In the genomic region with DNA sequence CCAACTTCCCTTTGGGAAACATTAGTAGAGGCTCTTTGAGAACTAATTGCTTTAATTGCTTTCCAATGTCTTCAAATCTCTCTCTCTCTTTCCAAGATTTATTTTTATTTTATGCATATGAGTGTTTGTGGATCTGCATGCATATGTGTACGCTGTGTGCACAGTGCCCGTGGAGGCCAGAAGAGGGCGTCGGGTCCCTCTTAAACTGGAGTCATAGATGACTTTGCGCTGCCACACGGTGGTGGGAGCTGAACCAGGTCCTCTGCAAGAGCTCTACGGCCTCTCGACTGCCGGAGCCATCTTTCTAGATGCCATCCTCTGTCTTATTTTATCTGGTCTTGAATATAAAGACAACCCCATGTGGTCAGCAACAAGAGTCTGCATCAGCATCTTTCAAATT, we compare ENCODE assay signal across 16 mouse cellular contexts. TPM values are rescaled to one million over a fixed set of nuclear protein-coding genes. Genes with fewer than 3 reads are reported as not detected.
DNase-seq lines count a peak whose midpoint lies in the region; ATAC-seq and TF ChIP-seq lines count a peak whose summit lies in the region.
"Had no signal": no experiment of that assay in that cellular context is flagged by ENCODE, and none has a peak within 500 bp of the region (broad histone marks: within the 10 kb centered on the region; RNA-seq: fewer than 3 reads in every experiment).

No protein-coding gene starts in this region.

- no peaks in the 10 kb centered on the region for H3K9me3 ChIP-seq in hindbrain, postnatal 0 days (ENCODE audit: low read length)
- no peaks in the 10 kb centered on the region for H3K9me3 ChIP-seq in hindbrain, embryonic 13.5 days

- no peaks in the 10 kb centered on the region for H3K27me3 ChIP-seq in hindbrain, postnatal 0 days (ENCODE audit: insufficient read depth, low read length)
- H3K27me3 ChIP-seq in hindbrain, embryonic 13.5 days, result no peaks in the 10 kb centered on the region
- H3K27me3 ChIP-seq: limb, embryonic 12.5 days had no signal

- no peak overlapping the region for H3K9ac ChIP-seq in hindbrain, postnatal 0 days (replicated peaks; ENCODE audit: low read length)
- H3K9ac ChIP-seq in hindbrain, embryonic 13.5 days, result no peak overlapping the region
- H3K9ac ChIP-seq: limb, embryonic 12.5 days had no signal

- DNase-seq in hindbrain, postnatal 0 days (ENCODE audit: low spot score), result no peak
- peak; percentile 34 for DNase-seq in thymus, postnatal 14 days
- DNase-seq in thymus, postnatal 0 days (ENCODE audit: low spot score), result no peak
- no peak for DNase-seq in adrenal gland, postnatal 36 days
- no peak for DNase-seq in cerebellum, adult 11 months
- DNase-seq in kidney, postnatal 25 days, result no peak
- DNase-seq: kidney, adult 8-10 months; layer of hippocampus, adult 9-11 months; lung, postnatal 36 days; right cerebral cortex, postnatal 14 days had no signal

- no peak overlapping the region for H3K4me3 ChIP-seq in hindbrain, postnatal 0 days (ENCODE audit: low read length)
- no peak overlapping the region for H3K4me3 ChIP-seq in hindbrain, embryonic 13.5 days
- H3K4me3 ChIP-seq: limb, embryonic 12.5 days had no signal

- peak; percentile 43 for TF ChIP-seq CTCF in hindbrain, postnatal 0 days (IDR thresholded peaks at IDR 0.05; ENCODE audit: low read depth)

- ATAC-seq in hindbrain, postnatal 0 days, result no peak
- no peak for ATAC-seq in hindbrain, embryonic 13.5 days (ENCODE audit: low FRiP score)
- ATAC-seq in common myeloid progenitor, adult 5-6 weeks (replicated peaks; ENCODE audit: low read depth, poor library complexity, severe bottlenecking), result peak; percentile 50; the same call in 1 of the 2 replicates

- WGBS in hindbrain, postnatal 0 days, result 86% methylated on average over 9 of the region's 9 CpGs
- WGBS in hindbrain, embryonic 13.5 days, result 91% methylated on average over 9 of the region's 9 CpGs

- H3K4me1 ChIP-seq in hindbrain, postnatal 0 days (ENCODE audit: insufficient read depth, low read length), result peaks cover 1% of the 10 kb centered on the region; the same call in 1 of the 2 replicates
- H3K4me1 ChIP-seq in hindbrain, embryonic 13.5 days (replicated peaks), result peaks cover 4% of the 10 kb centered on the region; the same call in 1 of the 2 replicates

- H3K36me3 ChIP-seq in hindbrain, postnatal 0 days (ENCODE audit: insufficient read depth, low read length), result no peaks in the 10 kb centered on the region
- H3K36me3 ChIP-seq in hindbrain, embryonic 13.5 days, result no peaks in the 10 kb centered on the region
- H3K36me3 ChIP-seq: limb, embryonic 12.5 days had no signal

- H3K27ac ChIP-seq in hindbrain, postnatal 0 days, result no peak overlapping the region
- H3K27ac ChIP-seq in hindbrain, embryonic 13.5 days, result no peak overlapping the region
- H3K27ac ChIP-seq: limb, embryonic 12.5 days had no signal

- H3K4me2 ChIP-seq in hindbrain, postnatal 0 days (ENCODE audit: low read depth, low read length), result no peak overlapping the region
- no peak overlapping the region for H3K4me2 ChIP-seq in hindbrain, embryonic 13.5 days
- H3K4me2 ChIP-seq: limb, embryonic 12.5 days had no signal

RNA-seq across cellular contexts. Expression of gene 1600014C23Rik, which starts 41.8 kb away (rescaled TPM):
- not detected in 2 replicates for total RNA-seq in hindbrain, postnatal 0 days (2014; rRNA removed)
- polyA plus RNA-seq in hindbrain, postnatal 0 days (2015; fragmentation: Nextera tagmentation; extraction: Ambion mirVana), result 0.51 and 0.64 TPM in 2 replicates
- not detected in 2 replicates for polyA plus RNA-seq in hindbrain, embryonic 13.5 days (2015; fragmentation: Nextera tagmentation; extraction: Ambion mirVana)
- polyA plus RNA-seq in thymus, postnatal 0 days (2015; fragmentation: Nextera tagmentation; extraction: Ambion mirVana), result not detected in 2 replicates
- total RNA-seq in common myeloid progenitor, adult 5-6 weeks (2017), result not detected in 2 replicates
- not detected for total RNA-seq in adrenal gland, postnatal 36 days (2021)
- total RNA-seq: hematopoietic stem cell, adult 5-6 weeks; monocyte, adult 5-6 weeks had no signal
- polyA plus RNA-seq: cortical plate, adult 2 months; limb, embryonic 12.5 days had no signal
